Mouse (Mus musculus): ENCODE measurements at regions not wholly inside any gene's neighbourhood (a gene's known extent, or its start where the extent isn't known, plus 50 kb on each side); places are given as distances from the start of the nearest gene placed in this dataset.
A peak's percentile ranks its signal among the peaks of the same experiment; 100 is the strongest.

DNA sequence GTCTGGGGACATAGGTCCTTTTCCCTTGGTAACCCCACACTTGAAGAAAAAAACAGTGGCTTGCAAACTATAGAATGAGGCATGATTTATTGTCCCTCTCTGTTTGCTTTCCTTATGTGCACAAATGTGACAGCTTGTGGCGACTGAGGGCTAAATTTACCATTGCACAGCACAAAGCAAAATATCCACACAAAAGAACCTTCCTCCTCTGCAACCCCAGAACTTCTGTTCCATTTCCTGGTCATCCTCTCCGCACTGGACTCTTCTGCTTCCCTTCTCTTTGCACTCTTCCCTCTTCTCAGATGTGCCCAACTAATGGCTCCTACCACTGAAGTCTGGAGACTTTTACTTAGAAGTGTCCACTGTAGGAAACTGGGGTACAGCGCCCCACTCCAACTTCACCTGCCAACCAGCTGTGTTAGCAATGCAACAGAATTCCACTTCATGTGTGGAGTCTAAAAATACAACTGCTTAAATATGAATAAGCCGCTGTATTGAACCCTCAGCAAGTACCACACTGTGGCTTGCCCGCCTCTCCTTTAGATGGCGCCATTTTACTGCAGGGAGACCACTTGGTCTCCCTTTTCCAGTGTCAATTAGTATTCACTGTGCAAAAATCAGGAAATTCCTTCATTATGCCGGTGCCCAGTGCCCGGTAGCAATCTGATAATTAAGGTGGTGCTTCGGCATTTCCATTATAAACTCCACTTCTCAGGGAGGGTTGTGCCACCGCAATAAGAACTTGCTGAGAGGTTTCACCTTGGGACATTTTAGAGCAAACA, 199.6 kb downstream of the Foxa2 start:
- TF ChIP-seq CTCF (IDR thresholded peaks at IDR 0.05; ENCODE audit: low read depth), result peak; percentile 51
- no peak for TF ChIP-seq EP300 (IDR thresholded peaks at IDR 0.05; ENCODE audit: low read depth)

Data from liver, embryonic 14.5 days (tissue).